Mouse (Mus musculus): Measurements from ENCODE around the gene Kctd15.

Gene Kctd15

GRCm38 (mm10) chr7:34663145-34663544 is 6.6 kb upstream of the Kctd15 start:
- no peak for DNase-seq (ENCODE audit: low read depth)

GRCm38 (mm10) chr7:34662227-34662626 is 5.7 kb upstream of the Kctd15 start:
- no peak for DNase-seq (ENCODE audit: low read depth)

- no peak for DNase-seq (ENCODE audit: low read depth)
Observed at GRCm38 (mm10) chr7:34659386-34660085, 3.0 kb upstream of the Kctd15 start.

- peak; percentile 79 for DNase-seq (ENCODE audit: low read depth)
Observed at GRCm38 (mm10) chr7:34655086-34655839, 1.3 kb downstream of the Kctd15 start.

GRCm38 (mm10) chr7:34654441-34655085 is 2.0 kb downstream of the Kctd15 start:
- no peak for DNase-seq (ENCODE audit: low read depth)

- no peak for DNase-seq (ENCODE audit: low read depth)
Observed at GRCm38 (mm10) chr7:34653731-34654440, 2.6 kb downstream of the Kctd15 start.

GRCm38 (mm10) chr7:34652751-34653502 is 3.6 kb downstream of the Kctd15 start:
- DNase-seq (ENCODE audit: low read depth) = peak; percentile 15

GRCm38 (mm10) chr7:34651381-34651780 is 5.2 kb downstream of the Kctd15 start:
- DNase-seq (ENCODE audit: low read depth) = no peak

- peak; percentile 62 for DNase-seq (ENCODE audit: low read depth)
Observed at GRCm38 (mm10) chr7:34647052-34647451, 9.5 kb downstream of the Kctd15 start.

- no peak for DNase-seq (ENCODE audit: low read depth)
Observed at GRCm38 (mm10) chr7:34646144-34646795, 10.3 kb downstream of the Kctd15 start.

- DNase-seq (ENCODE audit: low read depth) = no peak
Observed at GRCm38 (mm10) chr7:34645623-34646022, 10.9 kb downstream of the Kctd15 start.

- DNase-seq (ENCODE audit: low read depth) = no peak
Observed at GRCm38 (mm10) chr7:34644591-34644990, 11.9 kb downstream of the Kctd15 start.

GRCm38 (mm10) chr7:34643329-34643728 is 13.2 kb downstream of the Kctd15 start:
- DNase-seq (ENCODE audit: low read depth) = no peak

GRCm38 (mm10) chr7:34641968-34642367 is 14.6 kb downstream of the Kctd15 start:
- no peak for DNase-seq (ENCODE audit: low read depth)

- no peak for DNase-seq (ENCODE audit: low read depth)
Observed at GRCm38 (mm10) chr7:34639798-34640197, 16.7 kb downstream of the Kctd15 start.

GRCm38 (mm10) chr7:34636661-34637060 is 19.9 kb downstream of the Kctd15 start:
- no peak for DNase-seq (ENCODE audit: low read depth)

- DNase-seq (ENCODE audit: low read depth) = no peak
Observed at GRCm38 (mm10) chr7:34632966-34633742, 23.4 kb downstream of the Kctd15 start.

- DNase-seq (ENCODE audit: low read depth) = peak; percentile 95
Observed at GRCm38 (mm10) chr7:34630211-34631085, 26.1 kb downstream of the Kctd15 start.

- no peak for DNase-seq (ENCODE audit: low read depth)
Observed at GRCm38 (mm10) chr7:34629702-34630210, 26.8 kb downstream of the Kctd15 start.
